Mouse (Mus musculus): ENCODE results near the gene Tdp1. TPM values are rescaled to one million over a fixed set of nuclear protein-coding genes. Genes with fewer than 3 reads are reported as not detected.

The Tdp1 gene
- total RNA-seq, 1 experiment = 27.5 TPM

GRCm38 (mm10) chr12:99942441-99942840, 58.1 kb downstream of the Tdp1 start:
- H3K4me1 ChIP-seq (ENCODE audit: control insufficient read depth in 2 of 2, insufficient read depth in 2 of 2, low read length in 2 of 2, poor library complexity in 1 of 2) = no peaks in the 10 kb centered on the region
- in situ Hi-C loops (cut with MboI; ENCODE audit: low sequenced_read_pairs in 2 of 2, unreplicated experiment in 2 of 2) = no loop called here
- no peak overlapping the region for H3K27ac ChIP-seq (ENCODE audit: insufficient read depth, low read depth, low read length, poor library complexity, severe bottlenecking)
- DNase-seq (ENCODE audit: low read depth, low spot score) = no peak
- H3K9me3 ChIP-seq (ENCODE audit: control insufficient read depth, insufficient read depth, low read depth, low read length) = no peaks in the 10 kb centered on the region
- no peak overlapping the region for H3K9ac ChIP-seq (ENCODE audit: insufficient read depth, low read depth, low read length, poor library complexity, severe bottlenecking)
- peaks cover 19% of the 10 kb centered on the region for H3K36me3 ChIP-seq (ENCODE audit: control insufficient read depth, insufficient read depth, low read length, poor library complexity, severe bottlenecking)
- TF ChIP-seq ZNF384 (IDR thresholded peaks at IDR 0.05; ENCODE audit: low read depth, low read length) = no peak
- no peak for TF ChIP-seq HCFC1 (IDR thresholded peaks at IDR 0.05; ENCODE audit: borderline replicate concordance, insufficient read depth, low read length)
- no peak for TF ChIP-seq CHD2 (IDR thresholded peaks at IDR 0.05; ENCODE audit: low read depth, low read length)
- no peak for TF ChIP-seq MAFK (IDR thresholded peaks at IDR 0.05; ENCODE audit: insufficient read depth, low read depth, low read length)
- TF ChIP-seq ZC3H11A (IDR thresholded peaks at IDR 0.05; ENCODE audit: borderline replicate concordance, low read depth, low read length) = no peak
- no peak overlapping the region for H3K4me3 ChIP-seq (ENCODE audit: insufficient read depth in 1 of 2, low read depth in 1 of 2, low read length in 2 of 2, poor library complexity in 1 of 2, severe bottlenecking in 1 of 2)

DNA sequence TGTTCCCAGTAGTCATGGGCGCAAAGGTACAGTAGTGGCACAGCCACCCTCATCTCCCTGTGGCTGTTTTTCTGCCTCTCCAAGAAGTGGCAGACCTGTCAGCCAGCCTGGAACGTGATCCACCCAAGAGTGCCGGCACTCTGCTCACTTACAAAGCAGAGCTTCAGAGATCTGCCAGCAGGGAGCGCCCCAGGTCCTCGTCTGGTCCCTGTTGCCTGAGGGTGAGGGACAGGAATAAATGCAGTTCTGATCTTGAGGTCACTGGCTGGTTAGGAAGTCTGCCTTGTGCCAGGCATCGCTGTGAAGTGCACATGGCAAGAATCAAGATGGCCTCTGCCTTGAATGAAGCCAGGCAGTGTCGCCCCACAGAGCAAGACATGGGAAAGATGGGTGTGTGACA, 68.6 kb downstream of the Tdp1 start:
- Histone ChIP-seq H3K4me3 (ENCODE audit: insufficient read depth in 1 of 2, low read depth in 1 of 2, low read length in 2 of 2, poor library complexity in 1 of 2, severe bottlenecking in 1 of 2) (no peak overlapping the region), H3K36me3 (ENCODE audit: control insufficient read depth, insufficient read depth, low read length, poor library complexity, severe bottlenecking) (peaks cover 8% of the 10 kb centered on the region), H3K9ac (ENCODE audit: insufficient read depth, low read depth, low read length, poor library complexity, severe bottlenecking) (no peak overlapping the region), H3K9me3 (ENCODE audit: control insufficient read depth, insufficient read depth, low read depth, low read length) (no peaks in the 10 kb centered on the region), H3K4me1 (ENCODE audit: control insufficient read depth in 2 of 2, insufficient read depth in 2 of 2, low read length in 2 of 2, poor library complexity in 1 of 2) (no peaks in the 10 kb centered on the region), H3K27ac (ENCODE audit: insufficient read depth, low read depth, low read length, poor library complexity, severe bottlenecking) (no peak overlapping the region)
- in situ Hi-C loops (cut with MboI; ENCODE audit: low sequenced_read_pairs in 2 of 2, unreplicated experiment in 2 of 2) = no loop called here
- TF ChIP-seq MAFK (IDR thresholded peaks at IDR 0.05; ENCODE audit: insufficient read depth, low read depth, low read length) (no peak), ZC3H11A (IDR thresholded peaks at IDR 0.05; ENCODE audit: borderline replicate concordance, low read depth, low read length) (0 out of 2 replicates have a peak, but pooled peaks have one; percentile 28), ZNF384 (IDR thresholded peaks at IDR 0.05; ENCODE audit: low read depth, low read length) (no peak)
- DNase-seq (ENCODE audit: low read depth, low spot score) = peak; percentile 46

DNA sequence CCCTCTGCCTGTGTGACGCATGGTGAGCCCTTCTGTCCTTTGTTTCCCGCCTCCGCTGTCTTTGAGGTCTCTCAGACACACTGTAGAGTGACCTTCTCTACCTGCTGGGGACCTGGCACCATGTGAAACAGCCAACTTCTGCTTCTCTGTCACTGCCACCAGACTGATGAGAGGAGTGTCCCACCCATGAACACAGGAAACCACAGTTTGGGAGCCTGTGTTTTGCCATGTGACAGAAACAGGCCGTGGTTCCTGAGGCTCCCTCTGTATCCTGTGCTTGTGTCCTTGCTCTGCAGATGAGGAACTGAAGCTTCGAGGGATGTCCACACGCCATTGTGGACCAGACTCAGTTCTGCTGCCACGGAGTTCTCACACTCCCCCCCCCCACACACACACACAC, 72.1 kb downstream of the Tdp1 start:
- in situ Hi-C loops (cut with MboI; ENCODE audit: low sequenced_read_pairs in 2 of 2, unreplicated experiment in 2 of 2) = no loop called here
- TF ChIP-seq CHD2 (IDR thresholded peaks at IDR 0.05; ENCODE audit: low read depth, low read length) (no peak), HCFC1 (IDR thresholded peaks at IDR 0.05; ENCODE audit: borderline replicate concordance, insufficient read depth, low read length) (no peak), ZNF384 (IDR thresholded peaks at IDR 0.05; ENCODE audit: low read depth, low read length) (no peak), ZC3H11A (IDR thresholded peaks at IDR 0.05; ENCODE audit: borderline replicate concordance, low read depth, low read length) (no peak), MAFK (IDR thresholded peaks at IDR 0.05; ENCODE audit: insufficient read depth, low read depth, low read length) (no peak)
- no peaks in the 10 kb centered on the region for H3K4me1 ChIP-seq (ENCODE audit: control insufficient read depth in 2 of 2, insufficient read depth in 2 of 2, low read length in 2 of 2, poor library complexity in 1 of 2)

GRCm38 (mm10) chr12:99958068-99959060, 74.0 kb downstream of the Tdp1 start:
- no peak for DNase-seq (ENCODE audit: low read depth, low spot score)
- in situ Hi-C loops (cut with MboI; ENCODE audit: low sequenced_read_pairs in 2 of 2, unreplicated experiment in 2 of 2) = no loop called here
- Histone ChIP-seq H3K4me3 (ENCODE audit: insufficient read depth in 1 of 2, low read depth in 1 of 2, low read length in 2 of 2, poor library complexity in 1 of 2, severe bottlenecking in 1 of 2) (no peak overlapping the region), H3K9me3 (ENCODE audit: control insufficient read depth, insufficient read depth, low read depth, low read length) (no peaks in the 10 kb centered on the region), H3K4me1 (ENCODE audit: control insufficient read depth in 2 of 2, insufficient read depth in 2 of 2, low read length in 2 of 2, poor library complexity in 1 of 2) (no peaks in the 10 kb centered on the region), H3K27ac (ENCODE audit: insufficient read depth, low read depth, low read length, poor library complexity, severe bottlenecking) (no peak overlapping the region), H3K9ac (ENCODE audit: insufficient read depth, low read depth, low read length, poor library complexity, severe bottlenecking) (no peak overlapping the region), H3K36me3 (ENCODE audit: control insufficient read depth, insufficient read depth, low read length, poor library complexity, severe bottlenecking) (no peaks in the 10 kb centered on the region)
- no peak for TF ChIP-seq HCFC1 (IDR thresholded peaks at IDR 0.05; ENCODE audit: borderline replicate concordance, insufficient read depth, low read length)
- no peak for TF ChIP-seq CHD2 (IDR thresholded peaks at IDR 0.05; ENCODE audit: low read depth, low read length)
- TF ChIP-seq ZC3H11A (IDR thresholded peaks at IDR 0.05; ENCODE audit: borderline replicate concordance, low read depth, low read length) = no peak
- no peak for TF ChIP-seq ZNF384 (IDR thresholded peaks at IDR 0.05; ENCODE audit: low read depth, low read length)
- no peak for TF ChIP-seq MAFK (IDR thresholded peaks at IDR 0.05; ENCODE audit: insufficient read depth, low read depth, low read length)

More for the DNA sequence above, 72.1 kb downstream of the Tdp1 start:
- Histone ChIP-seq H3K9ac (ENCODE audit: insufficient read depth, low read depth, low read length, poor library complexity, severe bottlenecking) (no peak overlapping the region), H3K9me3 (ENCODE audit: control insufficient read depth, insufficient read depth, low read depth, low read length) (no peaks in the 10 kb centered on the region), H3K36me3 (ENCODE audit: control insufficient read depth, insufficient read depth, low read length, poor library complexity, severe bottlenecking) (peaks cover 2% of the 10 kb centered on the region; the same call in 1 of the 2 replicates), H3K27ac (ENCODE audit: insufficient read depth, low read depth, low read length, poor library complexity, severe bottlenecking) (no peak overlapping the region), H3K4me3 (ENCODE audit: insufficient read depth in 1 of 2, low read depth in 1 of 2, low read length in 2 of 2, poor library complexity in 1 of 2, severe bottlenecking in 1 of 2) (no peak overlapping the region)
- DNase-seq (ENCODE audit: low read depth, low spot score) = no peak
